Mouse (Mus musculus) neural tube, embryonic 10.5 days (tissue): Measurements from ENCODE around the gene Ppp1r18.
A peak's percentile ranks its signal among the peaks of the same experiment; 100 is the strongest.

Experiments
- DNase-seq: peaks from one replicate; pipeline ENCODE4 v3.0.0-alpha.2; 2017; ENCODE audit warnings: low spot score; ENCODE audit errors: extremely low spot score

Gene Ppp1r18

DNA sequence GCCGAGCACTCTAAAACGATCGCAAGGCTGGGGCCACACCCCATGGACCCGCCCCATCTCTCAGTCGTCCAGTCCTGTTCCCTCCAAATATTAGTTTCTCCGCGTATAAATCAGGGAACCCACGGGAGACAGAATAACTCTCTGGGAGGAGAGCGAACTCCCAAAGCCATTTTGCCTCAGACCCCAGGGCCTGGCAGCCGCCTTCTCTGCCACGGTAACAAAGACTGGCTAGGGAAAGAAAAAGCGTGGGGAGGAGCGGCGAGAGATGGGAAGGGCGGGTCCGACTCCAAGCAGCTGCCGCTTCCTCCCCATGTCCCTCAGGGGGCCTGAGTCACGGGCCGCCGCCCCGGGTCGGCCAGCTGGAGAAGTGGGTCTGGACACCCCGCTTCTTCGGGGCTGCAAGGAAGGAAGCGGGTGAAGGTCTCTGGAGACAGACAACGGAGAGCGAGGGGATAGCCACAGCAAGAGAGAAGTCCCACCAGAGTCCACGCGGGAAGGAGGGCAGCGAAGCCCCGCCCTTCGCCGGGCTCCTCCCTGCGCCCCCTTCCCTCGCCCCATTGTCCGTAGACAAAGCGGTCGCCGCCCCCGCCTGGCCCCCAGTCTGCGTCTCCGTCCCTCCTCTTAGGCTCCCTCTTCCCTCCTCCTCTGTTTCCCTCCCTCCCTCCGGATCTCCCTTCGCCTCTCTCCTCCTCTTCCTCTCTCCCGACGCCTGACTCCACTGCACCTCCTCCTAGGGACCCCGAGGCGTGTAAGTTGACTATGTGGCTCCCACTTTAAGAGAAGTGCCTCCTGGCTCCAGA, at the start of gene Ppp1r18:
Gene Ppp1r18 (plus strand): TSS at position 113 of the 800 bp plus-strand sequence.
- DNase-seq, result peak; percentile 88

DNA sequence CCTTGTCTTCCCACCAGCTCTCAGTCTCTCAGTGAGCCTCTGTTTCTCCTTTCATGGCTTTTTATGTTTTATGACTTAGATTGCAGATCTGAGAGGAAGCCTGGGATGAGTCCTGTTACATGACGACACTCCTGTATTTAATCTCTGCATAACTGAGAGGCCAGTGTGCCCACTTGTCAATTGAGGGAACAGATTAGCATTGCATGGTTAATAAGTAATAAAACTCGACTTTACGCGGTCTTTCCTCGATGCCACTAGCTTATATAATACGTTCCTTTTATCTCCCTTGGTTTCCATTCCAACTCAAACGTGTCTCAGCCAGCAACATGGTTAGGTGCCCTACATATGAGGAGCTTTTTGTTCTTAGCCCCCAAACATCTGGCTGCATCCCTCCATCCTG, 49.6 kb upstream of the Ppp1r18 start:
- no peak for DNase-seq

DNA sequence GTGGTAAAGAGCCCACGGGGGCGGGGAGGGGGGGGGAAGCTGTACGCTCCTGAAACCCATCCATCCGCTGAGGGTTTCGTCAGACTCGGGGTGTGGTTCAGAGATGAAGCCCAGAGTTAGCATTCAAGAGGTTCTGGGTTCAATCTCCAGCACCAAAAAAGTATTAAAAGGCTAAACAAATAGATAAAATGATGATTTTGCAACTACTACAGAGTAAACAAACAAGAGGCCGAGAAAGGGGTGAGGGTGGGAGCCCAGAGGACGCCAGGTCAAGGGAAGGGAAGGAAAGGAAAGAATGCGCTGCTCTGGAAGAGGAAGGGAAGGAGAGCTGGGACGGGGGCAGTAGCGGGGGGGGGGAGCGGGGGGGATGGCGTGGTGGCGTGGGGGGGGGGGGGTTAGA, 48.7 kb upstream of the Ppp1r18 start:
- no peak for DNase-seq

DNA sequence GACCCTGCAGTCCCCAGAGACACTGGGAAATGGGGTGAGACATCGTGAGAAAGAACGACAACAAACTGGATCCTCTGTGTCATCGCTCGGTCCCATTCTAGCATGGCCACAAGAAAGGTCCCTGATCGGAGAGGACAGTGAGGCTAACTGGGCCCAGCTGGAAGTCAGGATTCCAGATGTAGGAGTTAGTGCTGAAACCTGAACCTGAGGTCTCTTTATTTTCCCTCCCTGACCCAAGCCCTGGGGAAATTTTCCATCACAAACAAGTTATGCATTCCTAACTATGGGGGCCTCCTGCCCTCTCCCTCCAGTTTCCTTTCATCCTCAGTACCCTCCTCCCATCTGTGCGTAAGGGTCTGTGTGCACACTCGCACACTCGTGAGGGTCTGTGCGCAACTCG, 48.2 kb upstream of the Ppp1r18 start:
- DNase-seq, result peak; percentile 18

DNA sequence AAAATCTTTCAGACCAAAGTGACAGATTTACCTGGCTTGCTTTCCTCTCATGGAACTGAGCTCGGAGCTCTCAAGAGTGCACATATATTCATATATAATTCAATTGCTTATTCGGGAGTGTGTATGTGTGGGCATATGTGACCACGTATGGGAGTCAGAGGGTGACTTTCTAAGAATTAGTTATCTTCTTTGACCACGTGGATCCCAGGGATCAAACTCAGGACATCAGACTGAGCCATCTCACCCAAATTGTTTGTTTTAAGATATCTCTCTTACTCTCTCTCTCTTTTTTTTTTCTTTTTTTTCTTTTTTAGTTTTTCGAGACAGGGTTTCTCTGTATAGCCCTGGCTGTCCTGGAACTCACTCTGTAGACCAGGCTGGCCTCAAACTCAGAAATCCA, 45.3 kb upstream of the Ppp1r18 start:
- DNase-seq, result no peak

DNA sequence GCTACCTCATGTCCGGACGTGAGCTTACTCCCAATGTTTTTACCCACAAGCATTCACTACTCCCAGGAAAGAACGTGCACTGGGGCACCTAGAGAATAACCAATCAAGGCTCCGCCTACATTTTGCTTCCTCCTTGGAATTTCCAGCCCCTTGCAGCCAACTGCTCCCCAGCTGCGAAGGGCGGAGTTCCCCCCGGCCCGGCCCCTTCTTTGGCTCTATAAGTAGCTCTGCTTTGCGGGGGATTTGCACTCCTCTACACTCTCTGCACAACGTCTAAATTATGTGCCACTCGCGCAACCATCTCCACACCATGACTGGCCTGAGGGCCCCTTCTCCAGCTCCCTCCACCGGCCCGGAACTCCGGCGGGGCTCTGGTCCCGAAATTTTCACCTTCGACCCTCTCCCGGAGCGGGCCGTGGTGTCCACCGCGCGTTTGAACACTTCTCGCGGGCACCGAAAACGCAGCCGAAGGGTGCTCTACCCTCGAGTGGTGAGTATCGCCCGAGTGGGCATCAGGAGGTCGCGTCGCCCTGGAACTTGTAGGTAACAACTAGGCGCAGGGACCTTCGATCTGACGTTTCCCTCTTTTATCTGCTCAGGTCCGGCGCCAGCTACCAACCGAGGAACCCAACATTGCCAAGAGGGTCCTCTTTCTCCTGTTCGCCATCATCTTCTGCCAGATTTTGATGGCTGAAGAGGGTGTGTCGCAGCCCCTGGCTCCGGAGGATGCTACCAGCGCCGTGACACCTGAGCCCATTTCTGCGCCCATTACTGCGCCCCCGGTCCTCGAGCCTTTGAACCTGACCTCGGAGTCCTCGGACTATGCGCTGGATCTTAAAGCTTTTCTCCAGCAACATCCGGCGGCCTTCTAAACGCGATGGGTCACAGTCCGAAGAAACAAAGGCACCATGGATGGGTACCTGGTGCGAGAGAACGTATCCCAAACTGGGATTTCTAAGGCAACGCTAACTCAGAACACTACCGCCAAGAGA, 43.7 kb upstream of the Ppp1r18 start, which contains the start of gene Ier3:
Gene Ier3 (plus strand): TSS at position 246 of the 992 bp plus-strand sequence.
- peak; percentile 76 for DNase-seq

DNA sequence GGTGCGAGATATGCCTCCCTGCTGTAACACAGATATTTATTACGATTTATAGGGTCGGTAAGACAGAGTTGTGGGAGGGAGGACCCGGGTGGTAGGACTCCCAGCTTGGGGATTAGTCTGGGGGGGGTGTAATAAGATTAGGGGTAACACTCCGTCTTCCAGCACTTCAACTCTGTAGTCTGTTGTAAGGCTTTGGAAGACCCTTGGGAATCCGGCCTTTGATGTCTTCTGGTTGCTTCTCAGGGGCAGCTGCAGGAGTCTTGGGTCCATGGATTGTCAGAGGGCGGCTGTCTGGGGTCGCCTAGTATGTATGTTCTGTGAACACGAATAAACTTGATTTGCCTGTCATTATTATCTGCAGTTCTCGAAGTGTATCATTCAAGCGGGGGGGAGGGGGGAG, 42.8 kb upstream of the Ppp1r18 start:
- no peak for DNase-seq

DNA sequence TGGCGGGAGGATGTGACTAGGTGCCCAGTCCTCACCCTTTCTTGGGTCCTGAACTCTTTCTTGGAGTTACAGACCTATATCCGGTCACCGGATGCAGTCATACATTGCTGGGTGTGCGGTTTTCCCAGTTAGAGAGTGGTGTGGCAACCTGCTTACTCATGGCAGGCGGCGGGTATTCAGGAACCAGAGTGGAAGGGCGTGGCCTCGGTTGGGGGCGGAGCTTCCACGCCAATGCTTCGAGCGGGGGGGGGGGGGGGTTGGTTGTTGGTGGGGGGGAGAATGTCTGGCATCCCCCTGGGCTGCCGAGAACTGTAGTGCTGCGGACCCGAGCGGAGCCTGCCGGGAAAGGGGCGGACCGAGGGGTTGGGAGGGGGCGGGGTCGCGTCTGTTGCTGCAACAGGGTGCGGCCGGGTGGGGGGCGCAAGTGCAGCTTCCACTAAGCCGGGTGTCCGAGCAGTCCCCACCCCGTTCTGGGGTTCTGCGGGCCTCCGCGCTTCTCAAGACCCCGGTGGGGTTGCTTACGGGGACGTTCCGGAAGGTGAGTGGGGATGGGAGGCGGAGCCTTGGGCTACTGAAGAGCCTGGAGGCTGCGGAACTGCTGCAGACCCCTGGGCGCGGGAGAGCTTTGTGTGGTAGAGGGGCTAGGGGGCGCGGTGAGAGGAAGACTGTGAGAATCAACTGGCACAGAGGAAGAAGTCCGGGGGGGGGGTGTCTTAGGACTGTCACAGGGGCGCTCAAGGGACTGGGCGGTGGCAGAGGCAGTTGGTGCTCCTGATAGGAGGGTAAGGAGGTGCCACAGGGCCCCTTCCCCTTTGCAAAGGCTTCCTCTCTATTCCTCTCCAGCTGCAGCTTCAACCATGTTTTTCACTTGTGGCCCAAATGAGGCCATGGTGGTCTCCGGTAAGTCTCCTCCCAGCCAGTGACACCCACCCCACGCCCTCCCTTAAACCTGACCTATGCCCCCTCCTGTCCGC, 42.1 kb upstream of the Ppp1r18 start, which contains the start of gene Flot1:
Gene Flot1 (plus strand): TSS at position 267 of the 974 bp plus-strand sequence.
- peak; percentile 94 for DNase-seq

DNA sequence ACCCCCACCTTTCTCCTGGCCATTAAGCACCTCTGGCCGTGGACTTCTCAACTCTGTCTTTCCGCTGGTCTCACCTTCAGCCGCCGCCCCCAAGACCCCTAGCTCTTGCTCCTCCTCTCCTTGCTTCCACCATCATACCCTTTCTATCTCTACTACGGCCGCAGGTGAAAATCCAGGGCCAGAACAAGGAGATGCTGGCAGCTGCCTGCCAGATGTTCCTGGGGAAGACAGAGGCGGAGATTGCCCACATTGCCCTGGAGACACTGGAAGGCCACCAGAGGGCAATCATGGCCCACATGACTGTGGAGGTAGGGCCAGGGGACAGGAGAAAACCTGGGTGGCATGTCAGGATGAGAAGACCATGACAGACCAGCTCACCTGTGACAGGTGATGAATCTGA, 41.0 kb upstream of the Ppp1r18 start:
- peak; percentile 36 for DNase-seq

DNA sequence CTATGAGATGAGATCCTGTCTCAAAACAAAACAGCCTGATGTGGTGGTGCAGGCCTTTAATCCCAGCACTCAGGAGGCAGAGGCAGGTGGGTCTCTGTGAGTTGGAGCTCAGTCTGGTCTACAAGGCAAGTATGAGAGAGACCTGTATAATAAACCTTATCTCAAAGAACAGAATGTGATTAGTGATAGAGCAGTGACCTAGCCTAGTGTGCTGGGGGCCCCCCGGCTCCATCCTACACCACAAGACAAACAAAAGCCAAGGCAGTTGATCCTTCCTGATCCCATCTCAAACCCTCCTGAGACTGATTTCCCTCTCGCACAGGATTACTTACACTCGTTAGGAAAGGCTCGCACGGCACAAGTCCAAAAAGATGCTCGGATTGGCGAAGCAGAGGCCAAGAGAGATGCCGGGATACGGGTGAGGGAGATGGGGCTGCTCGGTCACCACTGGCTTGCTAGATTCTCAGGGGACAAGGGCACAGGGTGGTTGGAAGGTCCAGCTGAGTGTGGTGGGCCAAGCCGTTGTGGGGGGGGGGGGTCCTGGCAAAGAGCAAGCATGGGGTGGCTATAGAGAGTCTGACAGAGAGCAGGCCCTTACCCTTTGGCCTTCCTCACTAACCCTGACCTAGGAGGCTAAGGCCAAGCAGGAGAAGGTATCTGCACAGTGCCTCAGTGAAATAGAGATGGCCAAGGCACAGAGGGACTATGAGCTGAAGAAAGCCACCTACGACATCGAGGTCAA, 40.1 kb upstream of the Ppp1r18 start:
- DNase-seq, result no peak

DNA sequence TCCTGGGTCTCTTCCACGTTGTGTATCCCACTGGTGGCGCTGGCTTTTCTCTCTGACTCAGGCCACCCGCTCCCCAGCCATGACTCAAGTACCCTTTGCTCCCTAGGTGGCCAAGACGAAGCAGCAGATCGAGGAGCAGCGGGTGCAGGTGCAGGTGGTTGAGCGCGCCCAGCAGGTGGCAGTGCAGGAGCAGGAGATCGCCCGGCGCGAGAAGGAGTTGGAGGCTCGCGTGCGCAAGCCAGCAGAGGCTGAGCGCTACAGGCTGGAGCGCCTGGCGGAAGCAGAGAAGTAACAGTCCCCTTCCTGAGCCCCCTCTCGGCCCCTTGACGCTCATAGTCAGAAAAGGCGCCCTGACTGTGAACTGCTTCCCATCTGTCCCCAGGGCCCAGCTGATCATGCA, 35.7 kb upstream of the Ppp1r18 start:
- DNase-seq, result peak; percentile 84

DNA sequence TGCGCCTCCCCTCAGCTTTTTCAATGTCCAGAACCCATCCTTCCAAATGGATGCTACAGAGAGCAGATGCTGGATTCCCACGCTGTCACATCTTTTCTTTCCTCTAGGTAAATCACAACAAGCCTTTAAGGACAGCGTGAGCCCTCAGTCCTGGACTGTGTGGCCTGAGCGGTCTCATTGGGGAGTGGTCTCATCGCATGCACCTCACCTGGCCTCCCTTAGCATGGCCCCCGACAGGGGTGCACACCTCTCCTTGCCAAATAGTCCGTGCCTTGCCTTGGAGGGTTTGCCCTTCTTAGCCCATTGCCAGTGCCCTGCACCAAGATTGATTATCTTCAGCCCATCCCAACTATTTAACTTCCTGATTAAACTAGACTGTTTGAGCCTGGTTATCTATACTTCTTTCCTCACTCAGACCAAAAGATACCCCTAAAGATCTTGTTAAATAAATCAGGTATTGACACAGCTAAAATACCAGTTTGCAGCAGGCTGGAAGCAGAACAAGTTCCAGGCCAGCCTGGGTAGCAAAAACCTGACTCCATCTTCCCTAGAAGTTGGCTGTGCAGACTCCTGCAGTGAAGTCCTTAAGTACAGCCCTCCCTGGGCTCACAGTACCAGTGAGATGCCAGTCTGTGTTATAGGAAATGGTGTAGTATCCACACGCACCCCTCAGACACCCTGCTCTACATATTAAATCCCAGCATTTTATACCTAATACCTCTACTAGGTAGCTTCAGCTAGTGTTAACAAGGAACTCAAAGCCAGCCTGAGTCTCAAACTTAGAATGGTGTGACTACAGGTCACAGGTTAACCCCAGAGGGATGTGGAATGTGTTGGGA, 32.8 kb upstream of the Ppp1r18 start:
- DNase-seq, result peak; percentile 31

DNA sequence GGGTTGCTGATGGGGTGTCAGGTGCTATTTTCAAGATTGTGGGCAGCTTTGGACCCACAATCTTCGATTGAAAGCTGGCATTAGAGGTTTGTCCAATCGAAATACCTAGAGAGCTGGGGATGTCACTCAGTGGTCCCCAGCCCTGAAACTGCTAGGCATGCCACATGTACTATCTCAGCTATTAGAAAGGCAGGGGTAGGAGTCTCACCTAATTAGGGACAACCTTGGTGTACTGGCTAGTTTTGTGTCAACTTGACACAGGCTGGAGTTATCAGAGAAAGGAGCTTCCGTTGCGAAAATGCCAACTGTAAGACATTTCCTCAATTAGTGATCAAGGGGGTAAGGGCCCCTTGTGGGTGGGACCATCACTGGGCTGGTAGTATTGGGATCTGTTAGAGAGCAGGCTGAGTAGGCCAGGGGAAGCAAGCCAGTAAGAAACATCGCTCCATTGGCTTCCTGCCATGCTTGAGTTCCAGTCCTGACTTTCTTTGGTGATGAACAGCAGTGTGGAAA, 32.1 kb upstream of the Ppp1r18 start:
- peak; percentile 51 for DNase-seq

DNA sequence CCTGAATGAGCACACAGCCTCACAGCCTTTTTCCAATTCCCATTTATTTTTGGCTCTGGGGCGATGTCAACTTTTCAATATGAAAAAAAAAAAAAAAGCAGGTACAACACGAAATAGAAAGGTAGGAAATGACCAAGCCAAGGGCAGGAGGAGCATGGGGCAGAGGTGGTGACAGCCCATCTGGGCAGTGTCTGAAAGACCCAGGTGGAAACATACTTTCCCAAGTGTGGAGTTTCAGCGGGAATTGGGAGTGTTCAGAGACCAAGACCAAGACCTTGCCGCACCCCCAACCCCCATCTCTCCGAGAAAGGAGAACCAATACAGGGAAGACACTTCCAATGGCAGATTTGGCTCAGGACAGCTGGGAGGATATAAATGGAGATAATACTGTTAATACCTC, 31.5 kb upstream of the Ppp1r18 start:
- no peak for DNase-seq

DNA sequence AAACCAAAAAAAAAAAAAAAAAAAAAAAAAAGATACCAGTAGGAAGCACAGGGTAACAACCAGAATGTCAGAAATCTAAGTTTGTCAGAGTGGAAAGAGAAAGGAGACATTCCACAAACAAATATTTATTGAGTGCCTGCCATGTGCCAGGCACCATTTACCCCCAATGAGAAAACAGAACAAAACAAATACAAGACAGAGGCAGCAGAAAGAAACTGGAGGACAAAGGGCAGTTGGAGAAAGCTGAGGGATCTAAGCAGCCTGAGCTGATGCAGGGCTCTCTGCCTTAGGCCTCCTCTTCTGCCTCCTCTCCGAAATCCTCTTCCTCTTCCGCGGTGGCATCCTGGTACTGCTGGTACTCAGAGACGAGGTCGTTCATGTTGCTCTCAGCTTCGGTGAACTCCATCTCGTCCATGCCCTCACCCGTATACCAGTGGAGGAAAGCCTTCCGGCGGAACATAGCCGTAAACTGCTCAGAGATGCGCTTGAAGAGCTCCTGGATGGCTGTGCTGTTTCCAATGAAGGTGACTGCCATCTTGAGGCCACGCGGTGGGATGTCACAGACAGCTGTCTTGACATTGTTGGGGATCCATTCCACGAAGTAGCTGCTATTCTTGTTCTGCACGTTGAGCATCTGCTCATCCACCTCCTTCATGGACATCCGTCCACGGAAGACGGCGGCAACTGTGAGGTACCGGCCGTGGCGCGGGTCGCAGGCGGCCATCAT, 30.5 kb upstream of the Ppp1r18 start:
- DNase-seq, result no peak

DNA sequence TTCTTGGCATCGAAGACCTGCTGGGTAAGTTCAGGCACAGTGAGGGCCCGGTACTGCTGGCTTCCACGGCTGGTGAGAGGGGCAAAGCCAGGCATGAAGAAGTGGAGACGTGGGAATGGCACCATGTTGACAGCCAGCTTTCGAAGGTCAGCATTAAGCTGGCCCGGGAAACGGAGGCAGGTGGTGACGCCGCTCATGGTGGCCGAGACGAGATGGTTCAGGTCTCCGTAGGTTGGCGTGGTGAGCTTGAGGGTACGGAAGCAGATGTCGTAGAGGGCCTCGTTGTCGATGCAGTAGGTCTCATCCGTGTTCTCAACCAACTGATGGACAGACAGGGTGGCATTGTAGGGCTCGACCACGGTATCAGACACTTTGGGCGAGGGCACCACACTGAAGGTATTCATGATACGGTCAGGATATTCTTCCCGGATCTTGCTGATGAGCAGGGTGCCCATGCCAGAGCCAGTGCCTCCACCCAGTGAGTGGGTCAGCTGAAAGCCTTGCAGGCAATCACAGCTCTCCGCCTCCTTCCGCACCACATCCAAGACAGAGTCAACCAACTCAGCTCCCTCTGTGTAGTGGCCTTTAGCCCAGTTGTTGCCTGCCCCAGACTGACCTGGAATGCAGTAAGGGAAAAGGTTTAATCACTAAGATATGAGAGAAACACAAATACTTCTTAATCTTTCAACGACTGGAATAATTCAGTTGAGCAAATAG, 29.8 kb upstream of the Ppp1r18 start:
- no peak for DNase-seq

DNA sequence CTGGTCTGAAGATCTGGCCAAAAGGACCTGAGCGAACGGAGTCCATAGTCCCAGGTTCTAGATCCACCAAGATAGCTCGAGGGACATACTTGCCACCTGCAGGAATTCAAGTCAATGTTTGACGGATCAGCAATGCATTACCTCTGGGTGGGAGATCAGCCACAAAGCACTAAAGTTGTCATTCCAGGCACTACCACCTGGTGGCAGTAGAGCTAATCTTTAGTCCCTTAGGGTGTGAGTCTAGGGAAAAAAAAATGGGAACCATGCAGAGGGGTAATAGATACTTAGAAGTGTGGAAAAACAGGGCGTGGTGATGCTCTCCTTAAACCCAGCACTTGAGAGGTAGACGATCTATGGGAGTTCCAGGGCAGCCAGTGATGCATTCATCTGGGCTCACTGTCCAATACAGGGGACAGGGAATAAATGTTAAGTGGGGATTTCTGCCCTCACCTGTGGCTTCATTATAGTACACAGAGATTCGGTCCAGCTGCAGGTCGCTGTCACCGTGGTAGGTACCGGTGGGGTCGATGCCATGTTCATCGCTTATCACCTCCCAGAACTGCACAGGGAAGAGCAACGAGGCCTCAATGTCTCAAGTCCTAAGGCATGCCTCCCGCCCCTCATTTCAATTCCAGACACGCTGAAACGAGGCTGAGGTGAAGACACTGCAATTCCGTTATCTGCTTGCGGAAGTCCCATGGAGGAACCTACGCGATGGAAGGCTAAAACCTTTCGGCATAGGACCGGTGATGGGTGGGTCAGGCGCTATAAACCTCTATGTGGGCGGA, 29.0 kb upstream of the Ppp1r18 start:
- peak; percentile 65 for DNase-seq
